Mouse (Mus musculus) liver, adult 2 months (tissue): ENCODE results near the gene Fgfr2.

ENCODE experiments used
- CTCF ChIP-seq: fragments of 200-500 bp; IDR thresholded peaks from 2 replicates; pipeline ENCODE4 v1.5.1; 2011; ENCODE audit warnings: low read depth, low read length, control low read depth
- POLR2A ChIP-seq: fragments of 200-500 bp; IDR thresholded peaks from 2 replicates; pipeline ENCODE4 v1.6.1; 2011; ENCODE audit warnings: low read length, control low read depth; ENCODE audit not compliant: insufficient read depth; ENCODE audit errors: extremely low read depth

DNA sequence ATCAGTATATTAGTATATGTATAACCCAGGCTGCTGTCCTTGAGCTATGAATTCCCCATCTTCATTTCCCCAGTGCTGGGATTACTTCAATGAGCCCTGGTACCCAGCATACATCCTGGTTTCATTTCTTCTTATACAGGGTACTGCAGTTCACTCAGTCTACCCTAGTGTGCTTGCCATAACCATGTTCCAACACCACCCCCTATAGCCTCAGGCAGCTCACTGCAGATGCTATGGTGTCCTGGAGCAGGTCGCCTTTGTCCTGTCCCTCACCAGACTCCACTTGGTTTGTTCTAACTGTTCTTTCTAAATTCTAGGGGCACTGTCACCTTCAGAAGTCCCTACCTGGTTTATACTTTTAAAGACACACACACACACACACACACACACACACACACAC, 2080.5 kb downstream of the Fgfr2 start:
- TF ChIP-seq POLR2A (no peak), CTCF (peak; percentile 49)
